ENCODE assay signal across 26 mouse cellular contexts in genomic region chr3:127468569-127468968, GRCm38 (mm10). TPM values are rescaled to one million over a fixed set of nuclear protein-coding genes. Genes with fewer than 3 reads are reported as not detected.
DNase-seq lines count a peak whose midpoint lies in the region; ATAC-seq and TF ChIP-seq lines count a peak whose summit lies in the region.
"Had no signal": no experiment of that assay in that cellular context is flagged by ENCODE, and none has a peak within 500 bp of the region (broad histone marks: within the 10 kb centered on the region; RNA-seq: fewer than 3 reads in every experiment).

No protein-coding gene starts in this region.

- H3K9ac ChIP-seq in intestine, embryonic 15.5 days = no peak overlapping the region
- no peak overlapping the region for H3K9ac ChIP-seq in intestine, embryonic 16.5 days (ENCODE audit: low read depth, low read length)
- H3K9ac ChIP-seq in liver, embryonic 14.5 days (replicated peaks) = 0 out of 2 replicates have a peak overlapping the region, but pooled peaks have one; percentile 9
- H3K9ac ChIP-seq in stomach, embryonic 16.5 days (ENCODE audit: low read length) = no peak overlapping the region
- H3K9ac ChIP-seq: embryonic facial prominence, embryonic 15.5 days; forebrain, embryonic 15.5 days; heart, embryonic 13.5 days; limb, embryonic 13.5 days; lung, embryonic 14.5 days; neural tube, embryonic 15.5 days had no signal

- 76% methylated on average over 8 of the region's 8 CpGs for WGBS in intestine, embryonic 15.5 days
- 76% methylated on average over 8 of the region's 8 CpGs for WGBS in intestine, embryonic 16.5 days
- 29% methylated on average over 8 of the region's 8 CpGs for WGBS in liver, embryonic 14.5 days (ENCODE audit: insufficient replicate concordance)
- 67% methylated on average over 8 of the region's 8 CpGs for WGBS in stomach, embryonic 16.5 days

- TF ChIP-seq CTCF in liver, embryonic 14.5 days (IDR thresholded peaks at IDR 0.05; ENCODE audit: low read depth) = no peak

- TF ChIP-seq EP300 in liver, embryonic 14.5 days (IDR thresholded peaks at IDR 0.05; ENCODE audit: low read depth) = peak; percentile 80

- H3K4me3 ChIP-seq in intestine, embryonic 15.5 days (replicated peaks) = no peak overlapping the region
- no peak overlapping the region for H3K4me3 ChIP-seq in intestine, embryonic 16.5 days (ENCODE audit: low read length)
- no peak overlapping the region for H3K4me3 ChIP-seq in liver, embryonic 14.5 days (ENCODE audit: insufficient read depth in 1 of 2, low read depth in 2 of 2, low read length in 2 of 2)
- no peak overlapping the region for H3K4me3 ChIP-seq in stomach, embryonic 16.5 days (replicated peaks; ENCODE audit: low read length)
- H3K4me3 ChIP-seq: embryonic facial prominence, embryonic 15.5 days; forebrain, embryonic 15.5 days; heart, embryonic 13.5 days; hindbrain, embryonic 10.5 days; limb, embryonic 13.5 days; megakaryocyte, embryonic 14.5 days; neural tube, embryonic 15.5 days had no signal

- no peaks in the 10 kb centered on the region for H3K36me3 ChIP-seq in intestine, embryonic 15.5 days
- H3K36me3 ChIP-seq in intestine, embryonic 16.5 days (ENCODE audit: control insufficient read depth, insufficient read depth, low read length) = no peaks in the 10 kb centered on the region
- H3K36me3 ChIP-seq in liver, embryonic 14.5 days (replicated peaks; ENCODE audit: control insufficient read depth, insufficient read depth, low read depth) = no peaks in the 10 kb centered on the region
- H3K36me3 ChIP-seq in stomach, embryonic 16.5 days (ENCODE audit: control insufficient read depth, insufficient read depth, low read length) = no peaks in the 10 kb centered on the region
- H3K36me3 ChIP-seq: embryonic facial prominence, embryonic 15.5 days; forebrain, embryonic 15.5 days; heart, embryonic 13.5 days; hindbrain, embryonic 10.5 days; limb, embryonic 13.5 days; neural tube, embryonic 15.5 days had no signal

- peak; percentile 43; the same call in 1 of the 2 replicates for ATAC-seq in intestine, embryonic 15.5 days
- no peak for ATAC-seq in intestine, embryonic 16.5 days
- peak; percentile 54; the same call in 1 of the 2 replicates for ATAC-seq in erythroid progenitor cell, adult 5-6 weeks (replicated peaks; ENCODE audit: low FRiP score, poor library complexity, severe bottlenecking)
- peak; percentile 95 for ATAC-seq in liver, embryonic 14.5 days (ENCODE audit: insufficient read depth)
- peak; percentile 56; the same call in 1 of the 2 replicates for ATAC-seq in stomach, embryonic 16.5 days (ENCODE audit: insufficient read depth, low FRiP score)
- ATAC-seq in inflammation-experienced regulatory T-cells, adult 6 months = no peak
- ATAC-seq: forebrain, embryonic 15.5 days; hindbrain, embryonic 16.5 days; midbrain, embryonic 16.5 days had no signal

- no peaks in the 10 kb centered on the region for H3K27me3 ChIP-seq in intestine, embryonic 15.5 days (replicated peaks)
- no peaks in the 10 kb centered on the region for H3K27me3 ChIP-seq in intestine, embryonic 16.5 days (replicated peaks; ENCODE audit: control insufficient read depth, insufficient read depth, low read length)
- no peaks in the 10 kb centered on the region for H3K27me3 ChIP-seq in liver, embryonic 14.5 days (ENCODE audit: control insufficient read depth, insufficient read depth, low read length)
- no peaks in the 10 kb centered on the region for H3K27me3 ChIP-seq in stomach, embryonic 16.5 days (ENCODE audit: control insufficient read depth, insufficient read depth, low read length)
- H3K27me3 ChIP-seq: CH12.LX; embryonic facial prominence, embryonic 15.5 days; forebrain, embryonic 15.5 days; heart, embryonic 13.5 days; megakaryocyte, embryonic 14.5 days; neural tube, embryonic 15.5 days had no signal

- no peaks in the 10 kb centered on the region for H3K9me3 ChIP-seq in intestine, embryonic 15.5 days
- no peaks in the 10 kb centered on the region for H3K9me3 ChIP-seq in intestine, embryonic 16.5 days (ENCODE audit: control insufficient read depth, low read length)
- no peaks in the 10 kb centered on the region for H3K9me3 ChIP-seq in liver, embryonic 14.5 days (ENCODE audit: control insufficient read depth, low read length)
- no peaks in the 10 kb centered on the region for H3K9me3 ChIP-seq in stomach, embryonic 16.5 days (replicated peaks; ENCODE audit: control insufficient read depth, low read length)
- H3K9me3 ChIP-seq: embryonic facial prominence, embryonic 15.5 days; forebrain, embryonic 15.5 days; heart, embryonic 13.5 days; hindbrain, embryonic 10.5 days; limb, embryonic 13.5 days; megakaryocyte, embryonic 14.5 days; neural tube, embryonic 15.5 days had no signal

- no peak overlapping the region for H3K4me2 ChIP-seq in intestine, embryonic 15.5 days (replicated peaks)
- no peak overlapping the region for H3K4me2 ChIP-seq in intestine, embryonic 16.5 days (ENCODE audit: low read depth, low read length)
- peak overlapping the region; percentile 44 for H3K4me2 ChIP-seq in liver, embryonic 14.5 days (ENCODE audit: low read depth)
- no peak overlapping the region for H3K4me2 ChIP-seq in stomach, embryonic 16.5 days (ENCODE audit: low read depth, low read length)
- H3K4me2 ChIP-seq: embryonic facial prominence, embryonic 15.5 days; forebrain, embryonic 15.5 days; heart, embryonic 13.5 days; limb, embryonic 13.5 days; lung, embryonic 14.5 days; neural tube, embryonic 15.5 days had no signal

- no peaks in the 10 kb centered on the region for H3K4me1 ChIP-seq in intestine, embryonic 15.5 days (replicated peaks)
- H3K4me1 ChIP-seq in intestine, embryonic 16.5 days (ENCODE audit: control insufficient read depth, insufficient read depth, low read length) = no peaks in the 10 kb centered on the region
- H3K4me1 ChIP-seq in liver, embryonic 14.5 days (replicated peaks; ENCODE audit: control insufficient read depth in 2 of 2, insufficient read depth in 2 of 2, low read length in 1 of 2) = peaks cover 16 to 17% of the 10 kb centered on the region in 2 experiments
- H3K4me1 ChIP-seq in stomach, embryonic 16.5 days (ENCODE audit: control insufficient read depth, insufficient read depth, low read length) = no peaks in the 10 kb centered on the region
- H3K4me1 ChIP-seq: embryonic facial prominence, embryonic 15.5 days; limb, embryonic 13.5 days; megakaryocyte, embryonic 14.5 days; neural tube, embryonic 15.5 days had no signal

- peak in 2 of 3 experiments; percentile 49 to 54 for DNase-seq in liver, embryonic 14.5 days (ENCODE audit: low read depth in 3 of 3, low spot score in 3 of 3)
- DNase-seq in adrenal gland, postnatal 10 days = no peak
- DNase-seq: adrenal gland, postnatal 25 days; B cell, adult 2 months; cerebellum, adult 11 months; cerebellum, adult 9-11 months; kidney, adult 18-20 months; kidney, postnatal 4 days; lung, embryonic 14.5 days; right cerebral cortex, adult 18-20 months; thymus, postnatal 36 days had no signal

- no peak overlapping the region for H3K27ac ChIP-seq in intestine, embryonic 15.5 days
- no peak overlapping the region for H3K27ac ChIP-seq in intestine, embryonic 16.5 days (ENCODE audit: low read length)
- no peak overlapping the region for H3K27ac ChIP-seq in liver, embryonic 14.5 days
- H3K27ac ChIP-seq in stomach, embryonic 16.5 days (ENCODE audit: low read length) = no peak overlapping the region
- H3K27ac ChIP-seq: embryonic facial prominence, embryonic 15.5 days; forebrain, embryonic 15.5 days; heart, embryonic 13.5 days; hindbrain, embryonic 10.5 days; limb, embryonic 13.5 days; neural tube, embryonic 15.5 days had no signal

RNA-seq across cellular contexts. Expression of gene Ank2, which starts 30.6 kb away (rescaled TPM):
- polyA plus RNA-seq in intestine, embryonic 15.5 days (2015; fragmentation: Nextera tagmentation; extraction: Ambion mirVana) = 24.9 and 25.3 TPM in 2 replicates
- polyA plus RNA-seq in intestine, embryonic 16.5 days (2015; fragmentation: Nextera tagmentation; extraction: Ambion mirVana) = 14.7 and 15.8 TPM in 2 replicates
- total RNA-seq in erythroid progenitor cell, adult 5-6 weeks (2015; ENCODE audit: low replicate concordance) = not detected in 2 replicates
- total RNA-seq in erythroid progenitor cell, adult 5-6 weeks (2017; ENCODE audit: low replicate concordance) = 0.90 and 1.2 TPM in 2 replicates
- 4.4 and 5.2 TPM in 2 replicates for polyA plus RNA-seq in liver, embryonic 14.5 days (2012; rRNA removed)
- polyA plus RNA-seq in liver, embryonic 14.5 days (2014; fragmentation: Nextera tagmentation; extraction: Ambion mirVana) = 4.8 and 5.5 TPM in 2 replicates
- polyA plus RNA-seq in stomach, embryonic 16.5 days (2015; fragmentation: Nextera tagmentation; extraction: Ambion mirVana) = 33.1 and 40.0 TPM in 2 replicates
- under 1 TPM in 2 of 3 experiments, not detected in 1; 0.41 to 0.54 TPM for polyA plus RNA-seq in inflammation-experienced regulatory T-cells, adult 6 months (2017; shearing (Covaris generic))
- total RNA-seq in adrenal gland, postnatal 10 days (2021) = 10 to 100 TPM; 56.9 to 95.8 TPM

Comparison
In these comparisons a context has a peak if more than half of its experiments do, and no peak if none do; other contexts are left out.
1. ATAC-seq: peak in intestine, embryonic 15.5 days (single experiment), erythroid progenitor cell, adult 5-6 weeks (single experiment), liver, embryonic 14.5 days (single experiment) and stomach, embryonic 16.5 days (single experiment); none in intestine, embryonic 16.5 days (single experiment) and inflammation-experienced regulatory T-cells, adult 6 months (single experiment).